Mouse (Mus musculus) left cerebral cortex, adult 9 months (tissue): ENCODE measurements around the gene Vash2.

Experiments used
- DNase-seq, 2 experiments: peaks; one replicate each; pipeline ENCODE4 v3.0.0; 2022; ENCODE audit warnings: low spot score in 2 of 2

Gene Vash2

GRCm38 (mm10) chr1:190976887-190977573 is 2.1 kb downstream of the Vash2 start:
- no peak for DNase-seq

- no peak for DNase-seq
Measured at GRCm38 (mm10) chr1:190974833-190975232, 4.3 kb downstream of the Vash2 start.

GRCm38 (mm10) chr1:190974191-190974590 is 4.9 kb downstream of the Vash2 start:
- DNase-seq, result no peak

GRCm38 (mm10) chr1:190972612-190973192 is 6.4 kb downstream of the Vash2 start:
- DNase-seq, result peak in 1 of 2 experiments; percentile 20

- DNase-seq, result peak; percentile 16 to 46
Measured at GRCm38 (mm10) chr1:190971708-190972610, 7.1 kb downstream of the Vash2 start.

GRCm38 (mm10) chr1:190968010-190968409 is 11.1 kb downstream of the Vash2 start:
- no peak for DNase-seq

- DNase-seq, result no peak
Measured at GRCm38 (mm10) chr1:190964992-190965780, 13.9 kb downstream of the Vash2 start.

- DNase-seq, result no peak
Measured at GRCm38 (mm10) chr1:190962760-190963159, 16.3 kb downstream of the Vash2 start.

- DNase-seq, result no peak
Measured at GRCm38 (mm10) chr1:190958821-190959220, 20.3 kb downstream of the Vash2 start.

- DNase-seq, result no peak
Measured at GRCm38 (mm10) chr1:190953009-190953408, 26.1 kb downstream of the Vash2 start.

- no peak for DNase-seq
Measured at GRCm38 (mm10) chr1:190951014-190951413, 28.1 kb downstream of the Vash2 start.

GRCm38 (mm10) chr1:190948846-190949245 is 30.2 kb downstream of the Vash2 start:
- no peak for DNase-seq

GRCm38 (mm10) chr1:190948439-190948838 is 30.7 kb downstream of the Vash2 start:
- no peak for DNase-seq

- DNase-seq, result no peak
Measured at GRCm38 (mm10) chr1:190947986-190948385, 31.1 kb downstream of the Vash2 start.

- peak in 1 of 2 experiments; percentile 84 for DNase-seq
Measured at GRCm38 (mm10) chr1:190944109-190944760, 34.9 kb downstream of the Vash2 start.

- DNase-seq, result no peak
Measured at GRCm38 (mm10) chr1:190939803-190940202, 39.3 kb downstream of the Vash2 start.

GRCm38 (mm10) chr1:190930181-190930580 is 48.9 kb downstream of the Vash2 start:
- DNase-seq, result no peak

- peak in 1 of 2 experiments; percentile 37 for DNase-seq
Measured at GRCm38 (mm10) chr1:190929010-190929695, 49.9 kb downstream of the Vash2 start.

GRCm38 (mm10) chr1:190928370-190929009 is 50.6 kb downstream of the Vash2 start:
- DNase-seq, result peak; percentile 93 to 98
